Mouse (Mus musculus) cerebellum, adult 2 months (tissue): Measurements from ENCODE around the gene Cd6. TPM values are rescaled to one million over a fixed set of nuclear protein-coding genes. Genes with fewer than 3 reads are reported as not detected.

Source experiments
- DNase-seq, 2 experiments: peaks; one replicate each; pipeline ENCODE4 v3.0.0; 2021
- H3K27ac ChIP-seq: fragments of 200-500 bp; 2 replicates; pipeline ENCODE4 v1.5.1; 2012; ENCODE audit warnings: low read length, control low read depth, inconsistent platforms; ENCODE audit not compliant: insufficient read depth
- H3K27me3 ChIP-seq: fragments of 200-500 bp; 2 replicates; pipeline ENCODE4 v1.6.1; 2012; ENCODE audit warnings: inconsistent platforms, mild to moderate bottlenecking, low read length, moderate library complexity; ENCODE audit not compliant: control insufficient read depth, insufficient read depth
- H3K4me1 ChIP-seq: fragments of 200-500 bp; 2 replicates; pipeline ENCODE4 v1.6.1; 2011; ENCODE audit warnings: low read length; ENCODE audit not compliant: control insufficient read depth, insufficient read depth
- H3K4me3 ChIP-seq: fragments of 200-500 bp; replicated peaks from 2 replicates; pipeline ENCODE3; 2011; ENCODE audit warnings: mild to moderate bottlenecking, low read depth, low read length, control low read depth; ENCODE audit not compliant: insufficient read depth
- CTCF ChIP-seq: fragments of 200-500 bp; IDR thresholded peaks from 2 replicates; pipeline ENCODE4 v1.5.1; 2011; ENCODE audit warnings: low read depth, mild to moderate bottlenecking, control low read depth, low read length, moderate library complexity, borderline replicate concordance; ENCODE audit not compliant: insufficient read depth
- POLR2A ChIP-seq: fragments of 200-500 bp; IDR thresholded peaks from 2 replicates; pipeline ENCODE4 v1.6.1; 2011; ENCODE audit warnings: low read length, control low read depth, borderline replicate concordance; ENCODE audit not compliant: insufficient read depth
- WGBS: fragments of 180-500 bp; shearing (Covaris S2); methylation state at CpG from one replicate; pipeline ENCODE4 v1.1.7; 2018; 5-methylcytosine and 5-hydroxymethylcytosine counted together
- polyA plus RNA-seq: library from polyadenylated mRNA; depleted of rRNA; stranded (reverse); fragments of >200 nt; gene quantifications from 2 replicates; pipeline ENCODE4 v1.2.3, GENCODE M21; 2012

The Cd6 gene
- polyA plus RNA-seq, 1 experiment, result 0.10 TPM

DNA sequence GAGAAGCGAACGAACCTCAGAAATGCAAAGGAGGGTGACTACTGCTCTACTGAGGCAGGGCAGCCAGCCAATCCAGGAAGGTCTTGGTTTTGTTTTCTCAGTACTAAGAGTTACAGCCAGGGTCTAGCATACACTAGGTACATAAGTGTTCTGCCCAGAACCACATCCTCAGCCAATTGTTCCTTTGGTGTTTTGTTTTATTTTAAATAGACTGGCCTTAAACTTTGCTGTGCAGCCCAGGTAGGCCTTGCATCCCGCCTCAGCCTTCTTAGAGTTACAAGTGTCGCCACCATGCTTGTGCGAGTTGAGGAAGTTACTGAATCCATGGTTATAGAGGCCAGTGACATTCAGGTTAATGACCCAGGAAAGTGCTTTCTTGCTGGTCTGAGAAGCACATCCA is 16.8 kb downstream of the Cd6 start:
- H3K4me3 ChIP-seq, result no peak overlapping the region
- peaks cover 21% of the 10 kb centered on the region; the same call in 1 of the 2 replicates for H3K4me1 ChIP-seq
- no peak overlapping the region for H3K27ac ChIP-seq
- TF ChIP-seq CTCF, result no peak
- no peak for TF ChIP-seq POLR2A
- DNase-seq, result no peak
- H3K27me3 ChIP-seq, result no peaks in the 10 kb centered on the region
- 99% methylated on average over 5 of the region's 5 CpGs for WGBS

DNA sequence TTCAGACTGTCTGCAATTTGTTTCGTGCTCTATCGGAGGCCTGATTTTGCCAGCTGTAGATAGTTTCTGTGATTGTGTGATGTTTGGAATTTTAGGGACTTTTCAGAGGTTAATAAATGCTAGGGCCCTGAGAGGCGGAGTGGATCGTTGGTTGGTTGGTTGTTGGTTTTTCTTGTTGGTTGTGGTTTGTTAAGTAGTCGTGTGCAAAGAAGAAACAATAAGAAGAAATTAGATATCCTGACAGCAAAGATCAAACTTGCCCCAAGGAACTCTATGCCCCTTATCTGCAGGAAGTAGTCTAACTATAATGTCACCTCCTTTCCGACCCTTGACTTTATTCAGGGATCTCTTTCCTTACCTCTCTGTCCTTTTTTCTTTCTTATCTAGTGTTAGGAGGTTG is 18.4 kb downstream of the Cd6 start:
- TF ChIP-seq CTCF, result no peak
- TF ChIP-seq POLR2A, result no peak
- 95% methylated on average over 6 of the region's 6 CpGs for WGBS
- DNase-seq, result no peak
- Histone ChIP-seq H3K27me3 (no peaks in the 10 kb centered on the region), H3K4me3 (no peak overlapping the region), H3K27ac (no peak overlapping the region), H3K4me1 (peaks cover 25% of the 10 kb centered on the region; the same call in 1 of the 2 replicates)

DNA sequence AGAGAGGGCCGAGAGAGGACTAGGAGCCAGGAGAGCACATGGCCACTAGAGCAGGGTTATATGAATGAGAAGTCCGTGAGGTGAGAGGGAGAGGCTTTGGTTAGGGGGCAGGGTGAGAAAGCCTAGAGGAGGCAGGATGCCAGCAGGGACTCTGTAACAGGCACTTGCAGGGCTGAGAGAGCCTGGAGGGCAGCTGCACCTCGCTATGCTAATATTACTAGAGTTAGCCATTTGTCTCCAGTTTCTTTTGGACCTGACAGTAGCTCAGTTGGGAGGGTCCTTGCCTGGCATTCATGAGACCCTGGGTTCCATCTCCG is 19.7 kb downstream of the Cd6 start:
- 76% methylated on average over 4 of the region's 4 CpGs for WGBS
- TF ChIP-seq CTCF (no peak), POLR2A (no peak)
- Histone ChIP-seq H3K27me3 (no peaks in the 10 kb centered on the region), H3K4me1 (peaks cover 36% of the 10 kb centered on the region), H3K4me3 (no peak overlapping the region), H3K27ac (no peak overlapping the region)
- no peak for DNase-seq

DNA sequence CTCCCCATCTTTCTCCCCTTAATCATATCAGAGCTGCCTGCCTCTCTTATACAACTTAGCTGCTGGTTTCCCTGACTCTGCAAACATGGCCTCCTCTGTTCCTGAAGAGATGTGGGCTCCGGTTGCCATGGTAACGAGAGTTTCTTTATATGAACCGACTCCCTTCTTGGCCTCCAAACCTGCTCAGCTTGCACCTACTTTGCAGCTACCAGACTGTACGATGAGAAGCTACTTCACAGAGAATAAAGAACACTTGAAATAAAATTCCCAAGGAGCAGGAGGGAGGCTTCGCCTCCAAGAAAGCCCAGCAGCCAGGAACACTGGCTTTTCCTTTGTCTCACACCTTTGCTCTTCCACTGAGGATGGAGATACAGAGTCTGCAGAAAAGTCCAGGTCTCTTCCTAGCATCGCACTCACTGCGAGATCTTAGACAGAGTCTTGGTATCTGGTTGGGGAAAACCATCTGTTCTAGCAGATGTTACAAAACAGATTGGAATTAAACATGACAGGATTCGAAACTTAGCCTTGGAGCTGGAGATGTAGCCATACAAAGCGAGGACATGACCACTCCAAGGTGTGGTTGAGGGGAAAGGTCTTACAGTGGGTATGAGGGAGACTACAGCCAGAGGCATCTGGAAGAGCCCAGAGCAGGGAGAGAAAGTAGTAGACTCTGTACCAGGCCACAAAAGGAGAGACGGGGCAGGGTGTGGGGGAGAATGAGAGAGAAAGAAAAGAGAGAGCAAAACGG is 20.3 kb downstream of the Cd6 start:
- 65% methylated on average over 11 of the region's 11 CpGs for whole genome bisulfite sequencing
- peaks cover 38% of the 10 kb centered on the region for H3K4me1 ChIP-seq
- TF ChIP-seq CTCF (no peak), POLR2A (no peak)

DNA sequence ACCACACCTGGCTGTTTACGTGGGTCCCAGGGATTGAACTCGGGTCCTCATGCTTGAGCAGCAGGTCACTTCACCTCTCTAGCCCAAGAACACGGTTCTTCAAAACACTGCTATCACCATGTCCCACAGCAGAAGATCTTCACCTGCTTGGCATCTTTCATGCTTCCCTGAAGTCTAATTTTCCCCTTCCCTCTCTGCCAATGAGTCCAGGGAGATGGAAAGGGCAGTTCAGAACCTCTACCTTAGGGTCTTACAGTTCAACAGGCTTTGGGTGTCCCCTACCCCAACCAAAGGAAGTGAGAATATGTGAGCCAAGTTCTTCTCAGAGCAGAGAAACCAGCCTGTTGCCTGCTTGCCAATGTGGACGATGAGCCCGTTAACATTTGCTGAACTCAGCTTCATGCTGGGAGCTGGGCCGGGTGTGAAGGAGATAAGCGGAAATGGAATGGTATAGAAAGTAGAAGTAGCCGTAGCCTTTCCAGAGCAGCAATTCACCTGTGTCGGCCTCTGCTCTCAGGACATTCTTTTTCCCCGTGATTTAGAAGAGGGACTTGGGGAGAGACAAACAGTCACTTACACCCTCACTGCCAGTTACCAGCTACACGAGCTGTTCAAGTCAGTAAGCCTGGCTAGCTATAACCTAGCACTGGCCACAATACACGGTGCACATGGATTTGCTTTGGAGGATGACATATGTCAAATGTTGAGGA is 21.2 kb downstream of the Cd6 start:
- H3K4me3 ChIP-seq, result no peak overlapping the region
- H3K4me1 ChIP-seq, result peaks cover 39% of the 10 kb centered on the region
- TF ChIP-seq CTCF (no peak), POLR2A (no peak)
- H3K27me3 ChIP-seq, result no peaks in the 10 kb centered on the region
- peak overlapping the region; percentile 12 for H3K27ac ChIP-seq
- 30% methylated on average over 12 of the region's 12 CpGs for WGBS
- peak; percentile 64 to 73 for DNase-seq

More for the DNA sequence above, 20.3 kb downstream of the Cd6 start:
- no peak for DNase-seq
- H3K27me3 ChIP-seq, result no peaks in the 10 kb centered on the region
- 0 out of 2 replicates have a peak overlapping the region, but pooled peaks have one; percentile 16 for H3K27ac ChIP-seq
- no peak overlapping the region for H3K4me3 ChIP-seq

DNA sequence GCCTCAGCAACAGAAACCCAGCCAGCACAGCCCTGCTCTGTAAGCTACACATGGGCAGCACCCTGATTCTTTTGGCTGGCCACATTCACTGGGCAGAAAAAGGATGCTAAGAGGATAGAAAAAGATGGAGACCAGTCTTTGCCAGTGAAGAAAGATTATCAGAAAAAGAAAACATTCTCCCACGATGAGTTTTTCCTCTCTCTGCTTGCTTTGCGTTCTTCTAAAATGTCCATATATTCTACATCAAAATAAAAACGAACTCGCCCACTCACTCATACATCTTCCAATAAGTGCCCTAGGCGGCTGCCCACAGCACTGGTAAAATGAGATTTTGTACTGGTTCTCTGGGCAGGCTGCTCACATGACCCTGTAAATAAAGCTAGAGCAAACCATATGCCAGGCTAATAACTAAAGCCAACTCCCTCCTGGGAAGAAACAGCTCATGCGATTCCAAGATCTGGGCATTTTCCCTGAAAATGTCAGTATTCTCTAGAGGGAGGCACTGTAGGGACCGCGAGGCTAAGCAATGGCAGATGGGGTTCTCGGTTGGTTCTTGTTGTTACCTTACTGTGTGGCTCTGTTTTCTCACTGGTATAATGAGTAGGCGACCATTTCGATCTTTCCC is 24.1 kb downstream of the Cd6 start:
- H3K27ac ChIP-seq, result peak overlapping the region; percentile 97
- no peaks in the 10 kb centered on the region for H3K27me3 ChIP-seq
- peaks cover 56% of the 10 kb centered on the region for H3K4me1 ChIP-seq
- TF ChIP-seq POLR2A (peak; percentile 42; the same call in 1 of the 2 replicates), CTCF (no peak)
- WGBS, result 12% methylated on average over 11 of the region's 11 CpGs
- H3K4me3 ChIP-seq, result no peak overlapping the region
- DNase-seq, result peak; percentile 78 to 94

DNA sequence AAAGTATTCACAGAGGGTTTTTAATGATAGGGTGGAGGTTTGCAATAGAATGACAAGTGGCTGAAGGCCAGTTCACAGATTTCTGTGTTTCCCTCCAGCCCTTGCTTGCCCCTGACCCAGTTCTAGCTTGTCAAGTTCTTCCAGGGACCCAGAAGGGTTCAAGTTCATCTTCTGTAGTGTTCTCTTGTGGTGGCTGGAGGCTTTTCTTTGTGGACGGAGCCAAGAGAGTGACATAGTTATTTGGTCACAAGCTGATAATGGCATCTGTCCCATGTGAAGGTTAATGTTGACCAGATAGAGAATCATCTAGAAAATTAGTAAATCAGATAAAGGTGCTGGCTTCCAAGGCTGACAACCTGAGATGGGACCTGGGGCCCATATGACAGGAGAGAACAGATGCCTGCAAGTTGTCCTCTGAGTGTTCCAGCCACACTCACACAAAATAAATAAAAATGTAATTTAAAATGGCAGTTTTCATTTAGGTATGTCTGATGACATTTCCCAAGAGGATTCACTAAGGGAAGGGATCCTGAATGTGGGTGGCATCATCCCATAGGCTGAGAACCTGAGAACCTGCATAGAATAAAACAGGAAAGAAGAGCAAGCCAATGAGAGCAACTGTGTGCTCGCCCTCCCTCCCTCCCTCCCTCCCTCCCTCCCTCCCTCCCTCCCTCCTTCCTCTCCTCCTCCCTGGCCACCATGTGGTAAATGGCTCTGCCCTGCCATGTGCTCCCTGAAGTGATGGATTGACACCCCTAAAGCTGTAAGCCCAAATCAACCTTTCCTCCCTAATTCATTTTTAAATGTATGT is 24.8 kb downstream of the Cd6 start:
- peak overlapping the region; percentile 97 for H3K27ac ChIP-seq
- TF ChIP-seq POLR2A (no peak), CTCF (no peak)
- DNase-seq, result peak; percentile 55 to 62
- 17% methylated on average over 2 of the region's 2 CpGs for WGBS
- H3K27me3 ChIP-seq, result no peaks in the 10 kb centered on the region
- peaks cover 54% of the 10 kb centered on the region for H3K4me1 ChIP-seq
- H3K4me3 ChIP-seq, result no peak overlapping the region
